Mouse (Mus musculus) CH12.LX (cell line): ENCODE measurements at regions not wholly inside any gene's neighbourhood (a gene's known extent, or its start where the extent isn't known, plus 50 kb on each side); places are given as distances from the start of the nearest gene placed in this dataset.

Experiments
- DNase-seq: peaks from one replicate; pipeline ENCODE4 v3.0.0-alpha.2; 2013; ENCODE audit errors: extremely low read depth
- H3K27ac ChIP-seq: 2 replicates; pipeline ENCODE4 v1.5.1; 2012; ENCODE audit warnings: low read depth, mild to moderate bottlenecking, control low read depth, moderate library complexity; ENCODE audit not compliant: insufficient read depth
- H3K27me3 ChIP-seq: replicated peaks from 2 replicates; pipeline ENCODE3; 2012; ENCODE audit warnings: inconsistent platforms
- H3K36me3 ChIP-seq, 2 experiments: replicated peaks in 1 of 2; 2 replicates each; pipeline versions ENCODE3 to v1.6.1; 2012; ENCODE audit warnings: inconsistent platforms in 1 of 2, low read length in 1 of 2, mild to moderate bottlenecking in 1 of 2, mixed read lengths in 1 of 2, moderate library complexity in 1 of 2; ENCODE audit not compliant: control insufficient read depth in 1 of 2, insufficient read depth in 1 of 2
- H3K4me1 ChIP-seq, 2 experiments: 2 replicates each; pipeline ENCODE4 v1.6.1; 2012; ENCODE audit warnings: inconsistent platforms in 1 of 2, moderate library complexity in 1 of 2; ENCODE audit not compliant: insufficient read depth in 2 of 2, control insufficient read depth in 1 of 2
- H3K4me2 ChIP-seq: 2 replicates; pipeline ENCODE4 v1.6.1; 2012; ENCODE audit warnings: low read depth, mild to moderate bottlenecking, control low read depth; ENCODE audit not compliant: poor library complexity, insufficient read depth, severe bottlenecking
- H3K4me3 ChIP-seq, 3 experiments: fragments of 150-350 bp in 1 of 3; sonication (generic) in 1 of 3; replicated peaks in 1 of 3; 2 replicates each; pipeline versions ENCODE3 to v1.5.1; 2011 to 2012; ENCODE audit warnings: low read depth in 2 of 3, low read length in 2 of 3, mild to moderate bottlenecking in 2 of 3, moderate library complexity in 2 of 3, control low read depth in 1 of 3, improper control_type of control experiment in 1 of 3, inconsistent platforms in 1 of 3, mixed read lengths in 1 of 3; ENCODE audit not compliant: poor library complexity in 1 of 3
- H3K79me2 ChIP-seq: replicated peaks from 2 replicates; pipeline ENCODE4 v1.6.1; 2012; ENCODE audit warnings: mild to moderate bottlenecking, moderate library complexity; ENCODE audit not compliant: control insufficient read depth, poor library complexity, insufficient read depth, severe bottlenecking; ENCODE audit errors: extremely low read depth
- H3K9ac ChIP-seq: 2 replicates; pipeline ENCODE4 v1.6.1; 2012; ENCODE audit warnings: low read depth, mild to moderate bottlenecking, control low read depth, moderate library complexity; ENCODE audit not compliant: insufficient read depth
- H3K9me3 ChIP-seq: replicated peaks from 2 replicates; pipeline ENCODE3; 2012; ENCODE audit warnings: low read length, inconsistent platforms, mixed read lengths
- BHLHE40 ChIP-seq: IDR thresholded peaks from 2 replicates; pipeline ENCODE4 v1.6.1; 2011; ENCODE audit warnings: mild to moderate bottlenecking, low read depth, low read length, improper control_type of control experiment
- CHD2 ChIP-seq: IDR thresholded peaks from 2 replicates; pipeline ENCODE4 v1.6.1; 2011; ENCODE audit warnings: low read length, improper control_type of control experiment
- CTCF ChIP-seq, 2 experiments: IDR thresholded peaks in 1 of 2; conservative IDR thresholded peaks in 1 of 2; 2 replicates each; pipeline ENCODE4 v1.5.1; 2011 to 2012; ENCODE audit warnings: low read depth in 2 of 2, low read length in 2 of 2, improper control_type of control experiment in 1 of 2, inconsistent platforms in 1 of 2, mild to moderate bottlenecking in 1 of 2, moderate library complexity in 1 of 2
- EP300 ChIP-seq: IDR thresholded peaks from 2 replicates; pipeline ENCODE4 v1.6.1; 2011; ENCODE audit warnings: low read length, improper control_type of control experiment
- GABPA ChIP-seq: IDR thresholded peaks from 2 replicates; pipeline ENCODE4 v1.6.1; 2012; ENCODE audit warnings: low read depth, low read length, improper control_type of control experiment, inconsistent platforms; ENCODE audit not compliant: insufficient replicate concordance
- HCFC1 ChIP-seq: IDR thresholded peaks from 2 replicates; pipeline ENCODE4 v1.6.1; 2012; ENCODE audit warnings: low read depth, mild to moderate bottlenecking, inconsistent platforms, low read length, improper control_type of control experiment
- JUN ChIP-seq: IDR thresholded peaks from 2 replicates; pipeline ENCODE4 v1.6.1; 2011; ENCODE audit warnings: low read depth, mild to moderate bottlenecking, low read length, improper control_type of control experiment, moderate library complexity; ENCODE audit not compliant: insufficient read depth
- MAZ ChIP-seq: IDR thresholded peaks from 2 replicates; pipeline ENCODE4 v1.6.1; 2012; ENCODE audit warnings: low read depth, mild to moderate bottlenecking, inconsistent platforms, low read length, improper control_type of control experiment, moderate library complexity
- MEF2A ChIP-seq: IDR thresholded peaks from 2 replicates; pipeline ENCODE4 v1.6.1; 2014; ENCODE audit warnings: low read depth, mild to moderate bottlenecking, inconsistent platforms, low read length, improper control_type of control experiment, borderline replicate concordance
- NRF1 ChIP-seq: IDR thresholded peaks from 2 replicates; pipeline ENCODE4 v1.6.1; 2014; ENCODE audit warnings: low read depth, mild to moderate bottlenecking, inconsistent platforms, low read length, improper control_type of control experiment, moderate library complexity
- POLR2AphosphoS2 ChIP-seq: IDR thresholded peaks from 2 replicates; pipeline ENCODE4 v1.6.1; 2011; ENCODE audit warnings: low read depth, low read length, improper control_type of control experiment
- RAD21 ChIP-seq: IDR thresholded peaks from 2 replicates; pipeline ENCODE4 v1.6.1; 2011; ENCODE audit warnings: low read depth, mild to moderate bottlenecking, low read length, improper control_type of control experiment, moderate library complexity
- RCOR1 ChIP-seq: conservative IDR thresholded peaks from 2 replicates; pipeline ENCODE4 v1.6.1; 2012; ENCODE audit warnings: low read depth, mild to moderate bottlenecking, inconsistent platforms, low read length, improper control_type of control experiment
- SMC3 ChIP-seq: IDR thresholded peaks from 2 replicates; pipeline ENCODE4 v1.6.1; 2011; ENCODE audit warnings: low read depth, low read length, improper control_type of control experiment
- UBTF ChIP-seq: IDR thresholded peaks from 2 replicates; pipeline ENCODE4 v1.6.1; 2012; ENCODE audit warnings: low read depth, mild to moderate bottlenecking, inconsistent platforms, low read length, improper control_type of control experiment, moderate library complexity
- USF1 ChIP-seq: IDR thresholded peaks from 2 replicates; pipeline ENCODE4 v1.6.1; 2014; ENCODE audit warnings: low read depth, mild to moderate bottlenecking, inconsistent platforms, low read length, improper control_type of control experiment
- USF2 ChIP-seq: conservative IDR thresholded peaks from 2 replicates; pipeline ENCODE4 v1.6.1; 2011; ENCODE audit warnings: low read depth, low read length, improper control_type of control experiment
- ZC3H11A ChIP-seq: IDR thresholded peaks from 2 replicates; pipeline ENCODE4 v1.6.1; 2012; ENCODE audit warnings: low read depth, mild to moderate bottlenecking, inconsistent platforms, low read length, improper control_type of control experiment
- dilution Hi-C: fragments of 300-500 bp; cut with MboI; formaldehyde crosslinking; loops from 2 replicates; pipeline ENCODE4 v1.14.3; 2020; ENCODE audit warnings: low sequenced_read_pairs; ENCODE audit not compliant: extremely low pct_unique_long_range_greater_than_20kb, extremely low pct_ligation_motif_present
- in situ Hi-C: fragments of 300-500 bp; cut with MboI; formaldehyde crosslinking; loops from 3 replicates; pipeline ENCODE4 v1.14.3; 2019; ENCODE audit warnings: low sequenced_read_pairs, low pct_ligation_motif_present, low pct_unique_long_range_greater_than_20kb, mixed read lengths

- H3K4me2 ChIP-seq = no peak overlapping the region
- in situ Hi-C loops = no loop called here
- H3K27ac ChIP-seq = no peak overlapping the region
- H3K36me3 ChIP-seq = no peaks in the 10 kb centered on the region
- no peaks in the 10 kb centered on the region for H3K79me2 ChIP-seq
- H3K27me3 ChIP-seq = no peaks in the 10 kb centered on the region
- TF ChIP-seq GABPA (no peak), BHLHE40 (no peak), MAZ (no peak), POLR2AphosphoS2 (no peak), MEF2A (no peak), JUN (no peak), RCOR1 (no peak), UBTF (no peak), USF2 (no peak), SMC3 (no peak), USF1 (no peak), HCFC1 (no peak), CTCF (conservative IDR thresholded peaks at IDR 0.05 in 1 of 2, IDR thresholded peaks at IDR 0.05 in 1 of 2; ENCODE audit: low read depth in 2 of 2, low read length in 2 of 2) (no peak), EP300 (no peak), CHD2 (no peak), RAD21 (no peak), ZC3H11A (no peak), NRF1 (no peak)
- TF ChIP-seq, all 38 proteins: peak for 0
- no peak overlapping the region for H3K4me3 ChIP-seq
- no peaks in the 10 kb centered on the region for H3K4me1 ChIP-seq
- H3K9me3 ChIP-seq = no peaks in the 10 kb centered on the region
- no peak overlapping the region for H3K9ac ChIP-seq
- no peak for DNase-seq
- dilution Hi-C loops = no loop called here
Measured at GRCm38 (mm10) chrX:17712475-17712874, 140.3 kb upstream of the Fundc1 start.
